Mouse (Mus musculus) neural tube, embryonic 15.5 days (tissue): ENCODE results near the gene Flt3. TPM values are rescaled to one million over a fixed set of nuclear protein-coding genes. Genes with fewer than 3 reads are reported as not detected.

ENCODE experiments used
- ATAC-seq: fragments of 200-750 bp; cut with Nextera tagmentation; 2 replicates; pipeline ENCODE4 v1.8.0; 2017; ENCODE audit warnings: mild to moderate bottlenecking, moderate TSS enrichment, moderate library complexity; ENCODE audit not compliant: low FRiP score
- H3K27ac ChIP-seq: fragments of 300-500 bp; sonication (generic); replicated peaks from 2 replicates; pipeline ENCODE4 v1.5.1; 2015; ENCODE audit warnings: mild to moderate bottlenecking, inconsistent platforms
- H3K27me3 ChIP-seq: fragments of 300-500 bp; sonication (generic); replicated peaks from 2 replicates; pipeline ENCODE4 v1.6.1; 2015; ENCODE audit warnings: inconsistent platforms
- H3K36me3 ChIP-seq: fragments of 300-500 bp; sonication (generic); 2 replicates; pipeline ENCODE4 v1.6.1; 2015; ENCODE audit warnings: inconsistent platforms
- H3K4me1 ChIP-seq: fragments of 300-500 bp; sonication (generic); 2 replicates; pipeline ENCODE4 v1.6.1; 2015; ENCODE audit warnings: inconsistent platforms
- H3K4me2 ChIP-seq: fragments of 300-500 bp; sonication (generic); 2 replicates; pipeline ENCODE4 v1.6.1; 2015; ENCODE audit warnings: inconsistent platforms, mild to moderate bottlenecking, moderate library complexity
- H3K4me3 ChIP-seq: fragments of 300-500 bp; sonication (generic); replicated peaks from 2 replicates; pipeline ENCODE4 v1.5.1; 2015; ENCODE audit warnings: mild to moderate bottlenecking, inconsistent platforms
- H3K9ac ChIP-seq: fragments of 300-500 bp; sonication (generic); replicated peaks from 2 replicates; pipeline ENCODE4 v1.6.1; 2015; ENCODE audit warnings: mild to moderate bottlenecking, inconsistent platforms
- H3K9me3 ChIP-seq: fragments of 300-500 bp; sonication (generic); replicated peaks from 2 replicates; pipeline ENCODE4 v1.6.1; 2016; ENCODE audit warnings: inconsistent platforms
- WGBS: fragments of 180-500 bp; shearing (Covaris S2); methylation state at CpG from one replicate; pipeline ENCODE4 v1.1.7; 2015; ENCODE audit warnings: mixed read lengths; 5-methylcytosine and 5-hydroxymethylcytosine counted together
- polyA plus RNA-seq: library from polyadenylated mRNA; unstranded; fragments of >200 nt; fragmentation: Nextera tagmentation; extraction: Ambion mirVana; gene quantifications from 2 replicates; pipeline ENCODE4 v1.2.1, GENCODE M21; 2015

The Flt3 gene
- polyA plus RNA-seq, 1 experiment from 2014 or later = 2.6 TPM

GRCm38 (mm10) chr5:147406135-147406534, 5.8 kb upstream of the Flt3 start:
- H3K9ac ChIP-seq = no peak overlapping the region
- H3K4me1 ChIP-seq = peaks cover 2% of the 10 kb centered on the region
- no peak overlapping the region for H3K4me3 ChIP-seq
- peaks cover 14% of the 10 kb centered on the region for H3K27me3 ChIP-seq
- H3K36me3 ChIP-seq = no peaks in the 10 kb centered on the region
- ATAC-seq = no peak
- H3K4me2 ChIP-seq = no peak overlapping the region
- H3K27ac ChIP-seq = no peak overlapping the region
- 86% methylated on average over 5 of the region's 5 CpGs for WGBS
- H3K9me3 ChIP-seq = no peaks in the 10 kb centered on the region

- no peak overlapping the region for H3K4me2 ChIP-seq
- WGBS = 18% methylated on average over 5 of the region's 5 CpGs
- no peak for ATAC-seq
- H3K27me3 ChIP-seq = peaks cover 46% of the 10 kb centered on the region
- no peak overlapping the region for H3K9ac ChIP-seq
- no peak overlapping the region for H3K4me3 ChIP-seq
- H3K36me3 ChIP-seq = no peaks in the 10 kb centered on the region
- H3K4me1 ChIP-seq = peaks cover 17% of the 10 kb centered on the region
- no peak overlapping the region for H3K27ac ChIP-seq
- H3K9me3 ChIP-seq = no peaks in the 10 kb centered on the region
These were observed 2.2 kb upstream of the Flt3 start for GRCm38 (mm10) chr5:147402505-147402904.

GRCm38 (mm10) chr5:147401024-147401423, 735 bp upstream of the Flt3 start:
- no peak; the same call in 1 of the 2 replicates for ATAC-seq
- WGBS = 30% methylated on average over 11 of the region's 11 CpGs

GRCm38 (mm10) chr5:147400505-147400979, 253 bp upstream of the Flt3 start:
- peaks cover 46% of the 10 kb centered on the region for H3K27me3 ChIP-seq

More at GRCm38 (mm10) chr5:147401024-147401423, 735 bp upstream of the Flt3 start:
- H3K36me3 ChIP-seq = no peaks in the 10 kb centered on the region
- peaks cover 17% of the 10 kb centered on the region for H3K4me1 ChIP-seq
- H3K27ac ChIP-seq = no peak overlapping the region
- H3K9ac ChIP-seq = peak overlapping the region; percentile 54; the same call in 1 of the 2 replicates
- no peaks in the 10 kb centered on the region for H3K9me3 ChIP-seq
- H3K4me2 ChIP-seq = peak overlapping the region; percentile 96
- H3K4me3 ChIP-seq = peak overlapping the region; percentile 56
- H3K27me3 ChIP-seq = peaks cover 46% of the 10 kb centered on the region

GRCm38 (mm10) chr5:147395050-147395449, 5.2 kb downstream of the Flt3 start:
- no peaks in the 10 kb centered on the region for H3K36me3 ChIP-seq
- no peak overlapping the region for H3K4me3 ChIP-seq
- WGBS = 22% methylated on average over 1 of the region's 1 CpGs
- no peak overlapping the region for H3K4me2 ChIP-seq
- no peak overlapping the region for H3K27ac ChIP-seq
- no peak for ATAC-seq
- H3K27me3 ChIP-seq = peaks cover 22% of the 10 kb centered on the region
- peaks cover 4% of the 10 kb centered on the region for H3K4me1 ChIP-seq
- no peaks in the 10 kb centered on the region for H3K9me3 ChIP-seq
- H3K9ac ChIP-seq = no peak overlapping the region

More at GRCm38 (mm10) chr5:147400505-147400979, 253 bp upstream of the Flt3 start:
- H3K36me3 ChIP-seq = no peaks in the 10 kb centered on the region
- peaks cover 17% of the 10 kb centered on the region for H3K4me1 ChIP-seq
- peak overlapping the region; percentile 54 for H3K9ac ChIP-seq
- H3K27ac ChIP-seq = no peak overlapping the region
- peak overlapping the region; percentile 96 for H3K4me2 ChIP-seq
- peak; percentile 43; the same call in 1 of the 2 replicates for ATAC-seq
- WGBS = under 1% methylated on average over 17 of the region's 17 CpGs
- no peaks in the 10 kb centered on the region for H3K9me3 ChIP-seq
- H3K4me3 ChIP-seq = peak overlapping the region; percentile 56

GRCm38 (mm10) chr5:147392667-147393213, 7.5 kb downstream of the Flt3 start:
- Histone ChIP-seq H3K36me3 (no peaks in the 10 kb centered on the region), H3K27ac (no peak overlapping the region), H3K4me1 (no peaks in the 10 kb centered on the region), H3K9me3 (no peaks in the 10 kb centered on the region), H3K27me3 (no peaks in the 10 kb centered on the region), H3K4me2 (no peak overlapping the region), H3K9ac (no peak overlapping the region), H3K4me3 (no peak overlapping the region)
- 86% methylated on average over 12 of the region's 12 CpGs for WGBS
- ATAC-seq = no peak

- Histone ChIP-seq H3K27me3 (no peaks in the 10 kb centered on the region), H3K4me1 (no peaks in the 10 kb centered on the region), H3K36me3 (no peaks in the 10 kb centered on the region), H3K9me3 (no peaks in the 10 kb centered on the region), H3K4me3 (no peak overlapping the region), H3K4me2 (no peak overlapping the region), H3K9ac (no peak overlapping the region), H3K27ac (no peak overlapping the region)
- 50% methylated on average over 2 of the region's 2 CpGs for WGBS
- no peak for ATAC-seq
These were observed 9.5 kb downstream of the Flt3 start for GRCm38 (mm10) chr5:147390772-147391171.

- no peaks in the 10 kb centered on the region for H3K9me3 ChIP-seq
- no peaks in the 10 kb centered on the region for H3K27me3 ChIP-seq
- no peaks in the 10 kb centered on the region for H3K36me3 ChIP-seq
- no peaks in the 10 kb centered on the region for H3K4me1 ChIP-seq
- no peak overlapping the region for H3K4me2 ChIP-seq
- no peak overlapping the region for H3K9ac ChIP-seq
- H3K27ac ChIP-seq = no peak overlapping the region
- no peak overlapping the region for H3K4me3 ChIP-seq
- 83% methylated on average over 5 of the region's 5 CpGs for WGBS
- no peak for ATAC-seq
These were observed 11.2 kb downstream of the Flt3 start for GRCm38 (mm10) chr5:147389052-147389451.

- no peaks in the 10 kb centered on the region for H3K4me1 ChIP-seq
- no peak overlapping the region for H3K27ac ChIP-seq
- no peak overlapping the region for H3K4me3 ChIP-seq
- no peak overlapping the region for H3K4me2 ChIP-seq
- no peaks in the 10 kb centered on the region for H3K36me3 ChIP-seq
- ATAC-seq = no peak
- no peak overlapping the region for H3K9ac ChIP-seq
- H3K9me3 ChIP-seq = no peaks in the 10 kb centered on the region
- H3K27me3 ChIP-seq = no peaks in the 10 kb centered on the region
- WGBS = 84% methylated on average over 9 of the region's 9 CpGs
These were observed 11.8 kb downstream of the Flt3 start for GRCm38 (mm10) chr5:147388376-147389008.

- Histone ChIP-seq H3K36me3 (no peaks in the 10 kb centered on the region), H3K4me1 (no peaks in the 10 kb centered on the region), H3K27me3 (no peaks in the 10 kb centered on the region), H3K27ac (no peak overlapping the region), H3K9me3 (no peaks in the 10 kb centered on the region), H3K4me3 (no peak overlapping the region), H3K9ac (no peak overlapping the region), H3K4me2 (no peak overlapping the region)
- WGBS = 82% methylated on average over 13 of the region's 13 CpGs
- no peak for ATAC-seq
These were observed 13.4 kb downstream of the Flt3 start for GRCm38 (mm10) chr5:147386865-147387264.

- Histone ChIP-seq H3K9me3 (no peaks in the 10 kb centered on the region), H3K27me3 (no peaks in the 10 kb centered on the region), H3K4me1 (no peaks in the 10 kb centered on the region), H3K27ac (no peak overlapping the region), H3K4me3 (no peak overlapping the region), H3K36me3 (no peaks in the 10 kb centered on the region), H3K4me2 (no peak overlapping the region), H3K9ac (no peak overlapping the region)
- ATAC-seq = no peak
- 90% methylated on average over 10 of the region's 10 CpGs for WGBS
These were observed 18.9 kb downstream of the Flt3 start for GRCm38 (mm10) chr5:147381396-147381795.

GRCm38 (mm10) chr5:147379481-147379880, 20.8 kb downstream of the Flt3 start:
- Histone ChIP-seq H3K9me3 (no peaks in the 10 kb centered on the region), H3K9ac (no peak overlapping the region), H3K36me3 (no peaks in the 10 kb centered on the region), H3K27ac (no peak overlapping the region), H3K27me3 (no peaks in the 10 kb centered on the region), H3K4me1 (no peaks in the 10 kb centered on the region), H3K4me2 (no peak overlapping the region), H3K4me3 (no peak overlapping the region)
- no peak for ATAC-seq
- WGBS = 89% methylated on average over 3 of the region's 3 CpGs
